Mouse (Mus musculus) 3T3-L1 (cell line): ENCODE data around the gene Spag9.
A peak's percentile ranks its signal among the peaks of the same experiment; 100 is the strongest.

ENCODE experiments used
- DNase-seq: peaks from one replicate; pipeline ENCODE4 v3.0.0-alpha.2; 2015; ENCODE audit warnings: low read depth, low spot score

The Spag9 gene

GRCm38 (mm10) chr11:94150519-94151470 lies 154.9 kb downstream of the Spag9 start:
- DNase-seq: no peak

GRCm38 (mm10) chr11:94154201-94154600 lies 158.3 kb downstream of the Spag9 start:
- DNase-seq: no peak

- peak; percentile 42 for DNase-seq
These were observed 162.6 kb downstream of the Spag9 start for GRCm38 (mm10) chr11:94158521-94158920.

DNA sequence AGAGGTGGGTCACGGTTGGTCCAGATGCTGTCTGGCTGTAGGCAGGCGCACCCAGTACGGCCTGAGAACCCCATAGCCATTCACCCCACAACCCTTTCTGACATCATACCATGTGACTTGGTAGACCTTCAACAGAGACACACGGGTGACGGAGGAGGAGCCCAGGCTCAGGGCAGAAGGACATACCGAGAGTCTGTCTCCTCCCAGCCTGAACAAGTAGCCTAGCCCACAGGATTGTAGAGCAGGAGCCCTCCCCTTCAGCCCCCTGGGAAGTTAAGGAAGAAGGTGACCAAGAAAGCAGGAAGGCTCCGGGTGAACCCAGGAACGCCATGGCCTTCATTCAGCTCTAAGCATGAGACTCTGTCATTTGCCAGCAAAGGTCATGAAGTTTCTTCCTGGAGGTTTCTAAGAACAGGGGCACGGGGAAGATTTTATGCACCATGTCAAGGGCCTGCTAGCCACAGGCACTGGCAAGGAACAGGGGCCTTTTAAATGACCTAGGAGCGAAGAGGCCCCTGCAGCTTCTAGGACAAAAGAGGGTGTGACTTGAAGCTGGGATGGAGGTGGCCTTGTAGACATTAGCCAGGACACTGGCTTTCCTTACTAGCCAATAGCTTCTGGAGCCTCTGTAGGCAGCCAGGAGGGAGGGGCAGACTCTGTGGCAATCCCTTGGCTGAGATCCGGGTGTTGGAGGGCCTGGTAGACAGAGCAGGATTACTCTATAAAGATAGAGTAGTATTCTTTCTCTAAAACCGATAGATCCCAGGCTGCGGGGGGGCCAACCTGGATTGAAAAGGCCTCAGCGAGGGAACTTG lies 163.4 kb downstream of the Spag9 start:
- DNase-seq: peak; percentile 72

GRCm38 (mm10) chr11:94159911-94160415 lies 164.1 kb downstream of the Spag9 start:
- no peak for DNase-seq

- DNase-seq: peak; percentile 98
These were observed 164.8 kb downstream of the Spag9 start for GRCm38 (mm10) chr11:94160443-94161266.

DNA sequence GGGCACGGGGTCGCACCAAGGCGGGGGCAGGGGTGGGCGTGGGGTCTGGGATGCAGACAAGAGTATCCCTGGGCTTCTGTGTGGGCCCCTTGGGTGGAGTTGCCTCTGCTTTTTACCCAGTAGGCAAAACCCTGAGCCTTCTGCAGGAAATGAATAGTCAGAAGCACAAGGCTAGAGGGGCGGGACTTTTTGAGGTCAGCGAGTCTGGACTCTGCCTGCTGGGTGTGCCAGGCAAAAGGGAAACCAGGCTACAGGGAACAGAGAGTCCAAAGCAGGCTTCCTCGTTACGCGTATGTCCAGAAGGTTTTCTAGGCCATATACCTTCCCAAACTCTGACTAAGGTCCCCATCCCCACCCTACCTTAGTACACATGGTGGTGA lies 165.4 kb downstream of the Spag9 start:
- peak; percentile 80 for DNase-seq

DNA sequence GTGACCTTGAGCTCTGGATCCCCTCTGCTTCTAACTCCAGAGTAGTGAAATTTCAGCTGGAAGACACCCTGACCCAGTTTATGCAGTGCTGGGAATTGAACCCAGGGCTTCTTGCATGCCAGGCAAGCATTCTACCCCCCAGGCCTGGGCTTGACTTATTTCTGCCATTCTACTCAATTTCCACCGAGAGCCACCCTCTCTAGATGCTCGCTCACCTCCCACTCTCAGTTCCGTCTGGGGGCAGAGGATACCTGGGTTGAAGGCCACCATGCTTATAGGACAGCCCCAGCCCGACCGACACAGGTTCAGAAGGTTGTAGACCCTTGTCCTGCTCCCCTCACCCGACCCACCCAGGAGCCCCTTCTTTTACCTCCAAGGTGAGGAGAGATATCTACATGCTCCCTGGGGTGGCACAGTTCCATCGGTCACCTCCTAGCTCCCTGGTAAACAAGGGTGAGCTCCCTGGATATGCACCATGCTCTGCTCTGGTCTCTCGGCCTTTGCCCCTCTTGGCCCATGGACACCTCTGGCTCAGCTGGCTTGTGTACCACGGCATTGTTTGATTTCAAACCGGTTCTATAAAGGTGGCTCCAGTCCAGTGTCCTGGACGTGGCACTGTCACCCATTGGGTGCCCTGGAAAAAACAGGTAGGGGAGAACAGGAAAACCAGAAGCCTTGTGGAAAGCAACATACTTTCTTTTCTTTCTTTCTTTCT lies 166.1 kb downstream of the Spag9 start:
- DNase-seq: no peak

GRCm38 (mm10) chr11:94163005-94163767 lies 167.3 kb downstream of the Spag9 start:
- DNase-seq: no peak

GRCm38 (mm10) chr11:94165745-94166144 lies 169.9 kb downstream of the Spag9 start:
- DNase-seq: no peak

- DNase-seq: no peak
These were observed 172.3 kb downstream of the Spag9 start for GRCm38 (mm10) chr11:94168238-94168637.

DNA sequence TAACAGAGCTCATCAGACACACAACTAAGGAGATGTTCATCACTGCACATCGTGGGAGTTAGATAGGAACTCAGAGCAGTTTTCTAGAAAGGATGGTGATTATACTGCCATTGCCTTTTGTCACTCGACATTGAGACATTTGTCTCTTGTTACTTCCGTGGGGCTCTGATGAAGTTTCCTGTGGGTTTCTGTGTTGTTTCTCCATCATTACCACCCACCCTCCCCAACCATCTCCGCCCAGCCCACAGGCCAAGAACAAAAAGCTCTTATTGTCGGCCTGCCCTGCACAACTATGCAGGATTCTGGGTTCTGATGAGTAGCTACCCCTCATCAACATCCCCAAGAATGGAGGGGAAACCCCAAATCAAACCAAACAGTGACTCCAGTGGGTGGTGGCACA lies 173.7 kb downstream of the Spag9 start:
- no peak for DNase-seq

- no peak for DNase-seq
These were observed 175.8 kb downstream of the Spag9 start for GRCm38 (mm10) chr11:94171691-94172090.

- no peak for DNase-seq
These were observed 176.3 kb downstream of the Spag9 start for GRCm38 (mm10) chr11:94172186-94172585.

GRCm38 (mm10) chr11:94173726-94174146 lies 177.8 kb downstream of the Spag9 start:
- DNase-seq: no peak

GRCm38 (mm10) chr11:94175288-94175687 lies 179.4 kb downstream of the Spag9 start:
- DNase-seq: no peak
